In genomic region chr11:32301506-32301905, GRCm38 (mm10) we compare ENCODE assay signal across 29 mouse cellular contexts. TPM values are rescaled to one million over a fixed set of nuclear protein-coding genes. Genes with fewer than 3 reads are reported as not detected.
DNase-seq lines count a peak whose midpoint lies in the region; ATAC-seq and TF ChIP-seq lines count a peak whose summit lies in the region.
"Had no signal": no experiment of that assay in that cellular context is flagged by ENCODE, and none has a peak within 500 bp of the region (broad histone marks: within the 10 kb centered on the region; RNA-seq: fewer than 3 reads in every experiment).

No protein-coding gene starts in this region.

- peak; percentile 42 for DNase-seq in heart, adult 11 months
- DNase-seq in heart, adult 8-10 months (ENCODE audit: low spot score), result no peak
- no peak for DNase-seq in liver, embryonic 13.5 days
- no peak for DNase-seq in liver
- DNase-seq in MEL (ENCODE audit: low read depth, low spot score), result no peak
- no peak for DNase-seq in spleen, adult 18-20 months
- DNase-seq: adrenal gland, adult 2 months; adrenal gland, postnatal 14 days; B cell, adult 2 months; cerebellum, adult 11-12 months; cerebellum, adult 8-10 months; cerebellum, postnatal 10 days; cerebellum, postnatal 36 days; gastrocnemius, postnatal 10 days; gastrocnemius, postnatal 36 days; heart, postnatal 14 days had no signal

- peaks cover 37% of the 10 kb centered on the region for H3K36me3 ChIP-seq in liver, embryonic 13.5 days
- H3K36me3 ChIP-seq in MEL (ENCODE audit: control insufficient read depth in 1 of 2, insufficient read depth in 2 of 2, low read length in 2 of 2), result no peaks in the 10 kb centered on the region; a peak in 1 of 4 replicates
- peaks cover 35% of the 10 kb centered on the region for H3K36me3 ChIP-seq in liver, embryonic 15.5 days (replicated peaks)
- H3K36me3 ChIP-seq: forebrain, embryonic 12.5 days; forebrain, embryonic 15.5 days; G1E; heart, embryonic 12.5 days; hindbrain, embryonic 12.5 days; hindbrain, embryonic 15.5 days had no signal

- no peak for TF ChIP-seq POLR2A in MEL (IDR thresholded peaks at IDR 0.05; ENCODE audit: control insufficient read depth in 1 of 2, insufficient read depth in 1 of 2, low read depth in 1 of 2, low read length in 2 of 2, poor library complexity in 1 of 2)

- H3K4me2 ChIP-seq in liver, embryonic 13.5 days, result peak overlapping the region; percentile 59
- H3K4me2 ChIP-seq in liver, embryonic 15.5 days, result peak overlapping the region; percentile 68
- H3K4me2 ChIP-seq: forebrain, embryonic 12.5 days; forebrain, embryonic 15.5 days; hindbrain, embryonic 12.5 days; hindbrain, embryonic 15.5 days had no signal

- WGBS in liver, embryonic 13.5 days (ENCODE audit: insufficient replicate concordance), result 57% methylated on average over 1 of the region's 1 CpGs
- 80% methylated on average over 1 of the region's 1 CpGs for WGBS in liver, embryonic 15.5 days (ENCODE audit: insufficient replicate concordance)

- peak overlapping the region; percentile 75 for H3K9ac ChIP-seq in liver, embryonic 13.5 days
- no peak overlapping the region for H3K9ac ChIP-seq in MEL (ENCODE audit: control insufficient read depth, low read depth, low read length, poor library complexity, severe bottlenecking)
- H3K9ac ChIP-seq in liver, embryonic 15.5 days, result no peak overlapping the region
- H3K9ac ChIP-seq: forebrain, embryonic 12.5 days; forebrain, embryonic 15.5 days; heart, embryonic 12.5 days; hindbrain, embryonic 12.5 days; hindbrain, embryonic 15.5 days had no signal

- TF ChIP-seq EP300 in MEL (IDR thresholded peaks at IDR 0.05; ENCODE audit: low read depth in 1 of 2, low read length in 2 of 2), result no peak

- TF ChIP-seq RAD21 in MEL (IDR thresholded peaks at IDR 0.05; ENCODE audit: low read depth, low read length), result no peak

- H3K4me1 ChIP-seq in liver, embryonic 13.5 days (replicated peaks), result peaks cover 44% of the 10 kb centered on the region
- no peaks in the 10 kb centered on the region; a peak in 1 of 4 replicates for H3K4me1 ChIP-seq in MEL (ENCODE audit: control insufficient read depth in 1 of 2, insufficient read depth in 2 of 2, low read length in 2 of 2)
- peaks cover 28% of the 10 kb centered on the region for H3K4me1 ChIP-seq in liver, embryonic 15.5 days (replicated peaks)
- H3K4me1 ChIP-seq: forebrain, embryonic 12.5 days; heart, embryonic 12.5 days; hindbrain, embryonic 12.5 days; hindbrain, embryonic 15.5 days had no signal

- no peak for TF ChIP-seq CTCF in MEL (IDR thresholded peaks at IDR 0.05 in 2 of 3, conservative IDR thresholded peaks at IDR 0.05 in 1 of 3; ENCODE audit: control insufficient read depth in 1 of 3, insufficient read depth in 1 of 3, low read depth in 2 of 3, low read length in 3 of 3, poor library complexity in 1 of 3, severe bottlenecking in 1 of 3)

- peak overlapping the region; percentile 92 for H3K27ac ChIP-seq in liver, embryonic 13.5 days
- H3K27ac ChIP-seq in MEL (ENCODE audit: control insufficient read depth, low read depth, low read length), result no peak overlapping the region
- H3K27ac ChIP-seq in liver, embryonic 15.5 days (replicated peaks), result 0 out of 2 replicates have a peak overlapping the region, but pooled peaks have one; percentile 88
- H3K27ac ChIP-seq: forebrain, embryonic 12.5 days; forebrain, embryonic 15.5 days; hindbrain, embryonic 12.5 days; hindbrain, embryonic 15.5 days had no signal

- H3K4me3 ChIP-seq in liver, embryonic 13.5 days (replicated peaks), result peak overlapping the region; percentile 49
- H3K4me3 ChIP-seq in MEL (ENCODE audit: control insufficient read depth in 1 of 2, insufficient read depth in 1 of 2, low read depth in 2 of 2, low read length in 2 of 2), result no peak overlapping the region
- H3K4me3 ChIP-seq in liver, embryonic 15.5 days (replicated peaks), result peak overlapping the region; percentile 53
- H3K4me3 ChIP-seq: forebrain, embryonic 12.5 days; forebrain, embryonic 15.5 days; heart, embryonic 12.5 days; hindbrain, embryonic 12.5 days; hindbrain, embryonic 15.5 days had no signal

- no peaks in the 10 kb centered on the region for H3K79me2 ChIP-seq in MEL (ENCODE audit: control insufficient read depth, insufficient read depth, low read length, poor library complexity)

- H3K27me3 ChIP-seq in liver, embryonic 13.5 days, result peaks cover 41% of the 10 kb centered on the region
- H3K27me3 ChIP-seq in MEL (ENCODE audit: control insufficient read depth in 1 of 2, insufficient read depth in 2 of 2, low read length in 2 of 2), result no peaks in the 10 kb centered on the region; a peak in 1 of 4 replicates
- H3K27me3 ChIP-seq in liver, embryonic 15.5 days, result peaks cover 36% of the 10 kb centered on the region
- H3K27me3 ChIP-seq: forebrain, embryonic 15.5 days; hindbrain, embryonic 15.5 days had no signal

- H3K9me3 ChIP-seq in liver, embryonic 13.5 days (replicated peaks), result no peaks in the 10 kb centered on the region
- no peaks in the 10 kb centered on the region for H3K9me3 ChIP-seq in MEL (replicated peaks; ENCODE audit: insufficient read depth, low read length)
- no peaks in the 10 kb centered on the region for H3K9me3 ChIP-seq in liver, embryonic 15.5 days (replicated peaks)
- H3K9me3 ChIP-seq: forebrain, embryonic 12.5 days; forebrain, embryonic 15.5 days; G1E; heart, embryonic 12.5 days; hindbrain, embryonic 12.5 days; hindbrain, embryonic 15.5 days had no signal

- no peak for ATAC-seq in liver, embryonic 13.5 days (ENCODE audit: low read depth)
- ATAC-seq in liver, embryonic 15.5 days (ENCODE audit: insufficient read depth), result no peak
- ATAC-seq: forebrain, embryonic 15.5 days had no signal

TF ChIP-seq in MEL, 35 proteins besides CTCF, POLR2A, EP300 and RAD21:
- no peak for TF ChIP-seq NRF1 (IDR thresholded peaks at IDR 0.05; ENCODE audit: insufficient read depth, low read depth, low read length, poor library complexity, severe bottlenecking)
- peak; percentile 95; the same call in 1 of the 2 replicates for TF ChIP-seq POLR2AphosphoS5 (IDR thresholded peaks at IDR 0.05; ENCODE audit: borderline replicate concordance, low read depth, low read length)
- no peak for TF ChIP-seq ZNF384 (IDR thresholded peaks at IDR 0.05; ENCODE audit: low read depth, low read length)
- TF ChIP-seq MYC (IDR thresholded peaks at IDR 0.05; ENCODE audit: low read depth, low read length), result no peak
- no peak for TF ChIP-seq KAT2A (conservative IDR thresholded peaks at IDR 0.05; ENCODE audit: low read depth, low read length)

RNA-seq across cellular contexts. Expression of gene Hbq1a, which starts 1.6 kb away (rescaled TPM):
- total RNA-seq in heart, adult 8-10 months (2022), result under 1 TPM in 1 of 4 experiments, not detected in 3; 0.83 TPM
- polyA plus RNA-seq in liver, embryonic 13.5 days (2015; fragmentation: Nextera tagmentation; extraction: Ambion mirVana), result 5.6 and 6.1 TPM in 2 replicates
- total RNA-seq in MEL (2012; rRNA removed), result 0.46 TPM in 1 of 2 replicates, not detected in the other
- under 1 TPM in 1 of 2 experiments, not detected in 1; 0.29 TPM for polyA plus RNA-seq in MEL (2012; ENCODE audit: insufficient read depth in 1 of 2, insufficient read length in 2 of 2, low read depth in 1 of 2, low replicate concordance in 2 of 2, missing spikeins in 1 of 2)
- 7.3 and 8.0 TPM in 2 replicates for polyA plus RNA-seq in liver, embryonic 15.5 days (2015; fragmentation: Nextera tagmentation; extraction: Ambion mirVana)
- total RNA-seq: adrenal gland, adult 2 months; CH12.LX; G1E; gastrocnemius, adult 18-20 months; gastrocnemius, postnatal 10 days; gastrocnemius, postnatal 36 days; granulocyte monocyte progenitor cell, adult 5-6 weeks; hematopoietic stem cell, adult 5-6 weeks had no signal
- polyA plus RNA-seq: adrenal gland, adult 2 months; G1E; intestine, embryonic 14.5 days had no signal

RNA-seq across cellular contexts. Expression of gene Hba-a2, which starts 5.2 kb away (rescaled TPM):
- 1,000 to 10,000 TPM; 1,411 to 8,978 (median 2,103) TPM for total RNA-seq in heart, adult 8-10 months (2022)
- polyA plus RNA-seq in liver, embryonic 13.5 days (2015; fragmentation: Nextera tagmentation; extraction: Ambion mirVana), result 140,141 and 155,581 TPM in 2 replicates
- 130 and 202 TPM in 2 replicates for total RNA-seq in MEL (2012; rRNA removed)
- 100 to 1,000 TPM; 313 to 432 TPM for polyA plus RNA-seq in MEL (2012; ENCODE audit: insufficient read depth in 1 of 2, insufficient read length in 2 of 2, low read depth in 1 of 2, low replicate concordance in 2 of 2, missing spikeins in 1 of 2)
- polyA plus RNA-seq in liver, embryonic 15.5 days (2015; fragmentation: Nextera tagmentation; extraction: Ambion mirVana), result 175,652 and 176,876 TPM in 2 replicates

RNA-seq across cellular contexts. Expression of gene Hbq1b, which starts 14.7 kb away (rescaled TPM):
- 1 to 10 TPM in 1 of 4 experiments, under 1 TPM in 1, not detected in 2; 0.52 to 1.6 TPM for total RNA-seq in heart, adult 8-10 months (2022)
- 111 and 141 TPM in 2 replicates for polyA plus RNA-seq in liver, embryonic 13.5 days (2015; fragmentation: Nextera tagmentation; extraction: Ambion mirVana)
- 2.3 and 2.5 TPM in 2 replicates for total RNA-seq in MEL (2012; rRNA removed)
- 1 to 10 TPM in 1 of 2 experiments, not detected in 1; 6.5 TPM for polyA plus RNA-seq in MEL (2012; ENCODE audit: insufficient read depth in 1 of 2, insufficient read length in 2 of 2, low read depth in 1 of 2, low replicate concordance in 2 of 2, missing spikeins in 1 of 2)
- polyA plus RNA-seq in liver, embryonic 15.5 days (2015; fragmentation: Nextera tagmentation; extraction: Ambion mirVana), result 139 and 151 TPM in 2 replicates
- total RNA-seq: CH12.LX; gastrocnemius, adult 18-20 months; gastrocnemius, postnatal 36 days; granulocyte monocyte progenitor cell, adult 5-6 weeks; hematopoietic stem cell, adult 5-6 weeks had no signal

RNA-seq across cellular contexts. Expression of gene Hba-a1, which starts 18.2 kb away (rescaled TPM):
- over 10,000 TPM in 1 of 4 experiments, 1,000 to 10,000 TPM in 3; 1,679 to 11,117 (median 2,615) TPM for total RNA-seq in heart, adult 8-10 months (2022)
- polyA plus RNA-seq in liver, embryonic 13.5 days (2015; fragmentation: Nextera tagmentation; extraction: Ambion mirVana), result 56,818 and 64,288 TPM in 2 replicates
- total RNA-seq in MEL (2012; rRNA removed), result 211 and 272 TPM in 2 replicates
- polyA plus RNA-seq in MEL (2012; ENCODE audit: insufficient read depth in 1 of 2, insufficient read length in 2 of 2, low read depth in 1 of 2, low replicate concordance in 2 of 2, missing spikeins in 1 of 2), result 100 to 1,000 TPM; 313 to 334 TPM
- polyA plus RNA-seq in liver, embryonic 15.5 days (2015; fragmentation: Nextera tagmentation; extraction: Ambion mirVana), result 74,460 and 76,487 TPM in 2 replicates

RNA-seq across cellular contexts. Expression of gene Hba-x, which starts 25.3 kb away (rescaled TPM):
- total RNA-seq in heart, adult 8-10 months (2022), result not detected
- 289 and 430 TPM in 2 replicates for polyA plus RNA-seq in liver, embryonic 13.5 days (2015; fragmentation: Nextera tagmentation; extraction: Ambion mirVana)
- not detected in 2 replicates for total RNA-seq in MEL (2012; rRNA removed)
- under 1 TPM in 1 of 2 experiments, not detected in 1; 0.13 TPM for polyA plus RNA-seq in MEL (2012; ENCODE audit: insufficient read depth in 1 of 2, insufficient read length in 2 of 2, low read depth in 1 of 2, low replicate concordance in 2 of 2, missing spikeins in 1 of 2)
- polyA plus RNA-seq in liver, embryonic 15.5 days (2015; fragmentation: Nextera tagmentation; extraction: Ambion mirVana), result 72.6 and 109 TPM in 2 replicates
- total RNA-seq: adrenal gland, adult 2 months; adrenal gland, postnatal 14 days; adrenal gland, postnatal 4 days; CH12.LX; G1E; gastrocnemius, adult 18-20 months; gastrocnemius, postnatal 10 days; gastrocnemius, postnatal 36 days; granulocyte monocyte progenitor cell, adult 5-6 weeks; heart, postnatal 14 days; hematopoietic stem cell, adult 5-6 weeks had no signal
- polyA plus RNA-seq: adrenal gland, adult 2 months had no signal

Comparison
In these comparisons a context has a peak if more than half of its experiments do, and no peak if none do; other contexts are left out.
1. H3K4me3 ChIP-seq: peak in liver, embryonic 13.5 days (single experiment) and liver, embryonic 15.5 days (single experiment); none in MEL (0 of 2).
2. RNA of gene Hba-a2, which starts 5.2 kb away (polyA plus RNA-seq): 175,652 to 176,876 TPM in liver, embryonic 15.5 days and 140,141 to 155,581 TPM in liver, embryonic 13.5 days; 313 to 432 TPM in MEL; every median in the first group is over 100 times any median in the second.
3. RNA of gene Hbq1b, which starts 14.7 kb away (polyA plus RNA-seq): 139 to 151 TPM in liver, embryonic 15.5 days and 111 to 141 TPM in liver, embryonic 13.5 days; 6.5 TPM in MEL; every median in the first group is over 10 times any median in the second.